Mouse (Mus musculus) stomach, postnatal 0 days (tissue): ENCODE measurements around the gene Lyrm2.

Experiments
- CTCF ChIP-seq: IDR thresholded peaks from 2 replicates; pipeline ENCODE4 v1.5.1; 2016; ENCODE audit warnings: antibody characterized with exemption, low read depth, mild to moderate bottlenecking, moderate library complexity
- EP300 ChIP-seq: optimal IDR thresholded peaks from 2 replicates; pipeline ENCODE3; 2016; ENCODE audit warnings: antibody characterized with exemption

DNA sequence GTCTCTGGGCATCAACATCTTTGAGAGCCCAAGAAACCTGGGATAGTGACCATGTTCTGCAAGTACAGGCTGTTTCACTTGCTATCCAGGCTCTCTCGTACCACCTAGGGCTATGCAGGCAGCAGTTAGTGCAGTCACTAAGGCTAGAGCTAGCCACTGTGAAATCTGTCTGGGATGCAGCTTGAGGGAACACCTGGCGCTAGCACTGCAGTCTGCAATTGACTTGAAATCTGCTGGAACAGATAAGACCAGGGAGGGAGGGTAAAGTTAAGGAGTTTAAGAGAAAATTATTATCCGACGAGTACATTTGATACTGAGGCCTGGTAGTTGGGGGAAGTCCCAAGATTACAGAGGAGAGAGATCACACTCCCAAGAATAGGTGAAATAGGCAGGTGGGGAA is 20.1 kb upstream of the Lyrm2 start:
- TF ChIP-seq CTCF (no peak), EP300 (no peak)
